ENCODE assay signal across 8 mouse cellular contexts in the genomic region with DNA sequence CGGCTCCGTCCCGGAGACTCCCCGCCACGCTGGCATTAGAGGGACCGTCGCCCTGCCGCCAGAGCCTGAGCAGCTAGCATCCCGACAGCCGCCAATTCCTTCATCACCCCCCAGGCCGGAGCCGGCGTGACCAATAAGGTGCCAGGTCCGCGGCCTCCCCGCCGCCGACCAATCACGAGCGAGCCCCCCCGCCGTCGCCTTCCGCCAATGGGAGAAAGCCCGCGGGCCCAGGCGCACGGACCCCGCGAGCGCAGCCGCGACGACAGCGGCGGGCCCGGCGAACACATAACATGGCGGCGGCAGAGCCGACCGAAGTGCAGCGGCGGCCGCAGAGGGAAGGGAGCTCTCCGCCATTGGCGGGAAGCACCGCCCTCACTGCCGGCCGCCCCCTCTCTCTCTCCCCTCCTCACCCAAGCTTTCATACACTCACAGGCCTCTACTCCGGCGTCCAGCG. TPM values are rescaled to one million over a fixed set of nuclear protein-coding genes. Genes with fewer than 3 reads are reported as not detected.
A peak's percentile ranks its signal among the peaks of the same experiment; 100 is the strongest.
DNase-seq lines count a peak whose midpoint lies in the region; ATAC-seq and TF ChIP-seq lines count a peak whose summit lies in the region.

No protein-coding gene starts in this region.

- H3K27ac ChIP-seq in forebrain, embryonic 10.5 days: peak overlapping the region; percentile 100
- peak overlapping the region; percentile 100 for H3K27ac ChIP-seq in heart, embryonic 15.5 days
- H3K27ac ChIP-seq in liver, embryonic 14.5 days: peak overlapping the region; percentile 96
- H3K27ac ChIP-seq in stomach, embryonic 15.5 days: peak overlapping the region; percentile 100

- peak overlapping the region; percentile 100 for H3K9ac ChIP-seq in heart, embryonic 15.5 days
- H3K9ac ChIP-seq in liver, embryonic 14.5 days (replicated peaks): peak overlapping the region; percentile 99
- H3K9ac ChIP-seq in stomach, embryonic 15.5 days: peak overlapping the region; percentile 100

- no peak for TF ChIP-seq CTCF in liver, embryonic 14.5 days (IDR thresholded peaks at IDR 0.05; ENCODE audit: low read depth)

- DNase-seq in CD8-positive naive resting alpha-beta T cell, adult 2 months (ENCODE audit: low read depth in 2 of 2, low spot score in 2 of 2): peak; percentile 66 to 74
- peak; percentile 82 for DNase-seq in c-Kit-positive CD71-negative TER-119-negative erythroid progenitor cells, embryonic 14.5 days (ENCODE audit: low read depth)
- DNase-seq in forebrain, embryonic 10.5 days (ENCODE audit: extremely low spot score, low spot score): peak; percentile 95
- peak; percentile 96 to 99 for DNase-seq in kidney, postnatal 25 days
- peak; percentile 88 to 91 (median 90) for DNase-seq in liver, embryonic 14.5 days (ENCODE audit: low read depth in 3 of 3, low spot score in 3 of 3)
- peak; percentile 93 for DNase-seq in neural tube, embryonic 10.5 days (ENCODE audit: extremely low spot score, low spot score)

- H3K4me3 ChIP-seq in forebrain, embryonic 10.5 days: peak overlapping the region; percentile 87
- peak overlapping the region; percentile 90 for H3K4me3 ChIP-seq in heart, embryonic 15.5 days
- H3K4me3 ChIP-seq in liver, embryonic 14.5 days (ENCODE audit: insufficient read depth in 1 of 2, low read depth in 2 of 2, low read length in 2 of 2): peak overlapping the region; percentile 88
- peak overlapping the region; percentile 89 for H3K4me3 ChIP-seq in stomach, embryonic 15.5 days (replicated peaks)

- WGBS in forebrain, embryonic 10.5 days: under 1% methylated on average over 48 of the region's 53 CpGs
- WGBS in heart, embryonic 15.5 days: under 1% methylated on average over 36 of the region's 53 CpGs
- under 1% methylated on average over 52 of the region's 53 CpGs for WGBS in liver, embryonic 14.5 days (ENCODE audit: insufficient replicate concordance)
- WGBS in stomach, embryonic 15.5 days: under 1% methylated on average over 48 of the region's 53 CpGs

- peak overlapping the region; percentile 83 for H3K4me2 ChIP-seq in heart, embryonic 15.5 days
- H3K4me2 ChIP-seq in liver, embryonic 14.5 days (ENCODE audit: low read depth): peak overlapping the region; percentile 67
- H3K4me2 ChIP-seq in stomach, embryonic 15.5 days: peak overlapping the region; percentile 71

- H3K4me1 ChIP-seq in forebrain, embryonic 10.5 days: peaks cover 21% of the 10 kb centered on the region
- peaks cover 31% of the 10 kb centered on the region for H3K4me1 ChIP-seq in heart, embryonic 15.5 days (replicated peaks)
- peaks cover 19 to 25% of the 10 kb centered on the region in 2 experiments for H3K4me1 ChIP-seq in liver, embryonic 14.5 days (replicated peaks; ENCODE audit: control insufficient read depth in 2 of 2, insufficient read depth in 2 of 2, low read length in 1 of 2)
- H3K4me1 ChIP-seq in stomach, embryonic 15.5 days: peaks cover 9% of the 10 kb centered on the region; the same call in 1 of the 2 replicates

- no peaks in the 10 kb centered on the region for H3K27me3 ChIP-seq in forebrain, embryonic 10.5 days (ENCODE audit: poor library complexity, severe bottlenecking)
- H3K27me3 ChIP-seq in heart, embryonic 15.5 days: no peaks in the 10 kb centered on the region
- no peaks in the 10 kb centered on the region for H3K27me3 ChIP-seq in liver, embryonic 14.5 days (ENCODE audit: control insufficient read depth, insufficient read depth, low read length)
- H3K27me3 ChIP-seq in stomach, embryonic 15.5 days (replicated peaks): no peaks in the 10 kb centered on the region

- no peaks in the 10 kb centered on the region for H3K9me3 ChIP-seq in forebrain, embryonic 10.5 days
- no peaks in the 10 kb centered on the region for H3K9me3 ChIP-seq in heart, embryonic 15.5 days (replicated peaks)
- no peaks in the 10 kb centered on the region for H3K9me3 ChIP-seq in liver, embryonic 14.5 days (ENCODE audit: control insufficient read depth, low read length)
- no peaks in the 10 kb centered on the region for H3K9me3 ChIP-seq in stomach, embryonic 15.5 days

- ATAC-seq in heart, embryonic 15.5 days (replicated peaks; ENCODE audit: insufficient number of reproducible peaks, insufficient read depth, low FRiP score, low read depth): peak; percentile 96
- ATAC-seq in liver, embryonic 14.5 days (ENCODE audit: insufficient read depth): peak; percentile 93
- peak; percentile 95 for ATAC-seq in stomach, embryonic 15.5 days (ENCODE audit: insufficient read depth, low FRiP score, low read depth)

- TF ChIP-seq EP300 in liver, embryonic 14.5 days (IDR thresholded peaks at IDR 0.05; ENCODE audit: low read depth): no peak

- H3K36me3 ChIP-seq in forebrain, embryonic 10.5 days (replicated peaks): peaks cover 7% of the 10 kb centered on the region
- no peaks in the 10 kb centered on the region for H3K36me3 ChIP-seq in heart, embryonic 15.5 days
- H3K36me3 ChIP-seq in liver, embryonic 14.5 days (replicated peaks; ENCODE audit: control insufficient read depth, insufficient read depth, low read depth): no peaks in the 10 kb centered on the region; the same call in 1 of the 2 replicates
- no peaks in the 10 kb centered on the region for H3K36me3 ChIP-seq in stomach, embryonic 15.5 days

RNA-seq across cellular contexts. Expression of gene Nfyc, which starts 6.2 kb away (rescaled TPM):
- 128 and 131 TPM in 2 replicates for polyA plus RNA-seq in forebrain, embryonic 10.5 days (2016; fragmentation: Nextera tagmentation; extraction: Ambion mirVana)
- 87.5 and 97.3 TPM in 2 replicates for polyA plus RNA-seq in heart, embryonic 15.5 days (2015; fragmentation: Nextera tagmentation; extraction: Ambion mirVana)
- 53.3 and 58.2 TPM in 2 replicates for polyA plus RNA-seq in liver, embryonic 14.5 days (2012; rRNA removed)
- polyA plus RNA-seq in liver, embryonic 14.5 days (2014; fragmentation: Nextera tagmentation; extraction: Ambion mirVana): 50.6 and 50.7 TPM in 2 replicates
- 76.4 and 88.0 TPM in 2 replicates for polyA plus RNA-seq in stomach, embryonic 15.5 days (2015; fragmentation: Nextera tagmentation; extraction: Ambion mirVana)

RNA-seq across cellular contexts. Expression of gene Rims3, which starts 29.5 kb away (rescaled TPM):
- 3.1 and 3.8 TPM in 2 replicates for polyA plus RNA-seq in forebrain, embryonic 10.5 days (2016; fragmentation: Nextera tagmentation; extraction: Ambion mirVana)
- 0.25 and 0.62 TPM in 2 replicates for polyA plus RNA-seq in heart, embryonic 15.5 days (2015; fragmentation: Nextera tagmentation; extraction: Ambion mirVana)
- 0.19 and 0.25 TPM in 2 replicates for polyA plus RNA-seq in liver, embryonic 14.5 days (2012; rRNA removed)
- 0.09 and 0.15 TPM in 2 replicates for polyA plus RNA-seq in liver, embryonic 14.5 days (2014; fragmentation: Nextera tagmentation; extraction: Ambion mirVana)
- polyA plus RNA-seq in stomach, embryonic 15.5 days (2015; fragmentation: Nextera tagmentation; extraction: Ambion mirVana): 1.3 and 1.5 TPM in 2 replicates

Comparison
In these comparisons a context has a peak if more than half of its experiments do, and no peak if none do; other contexts are left out.
1. Peak in every context shown above with its lines: DNase-seq, ATAC-seq, H3K4me3 ChIP-seq and H3K27ac ChIP-seq.